Mouse (Mus musculus) forebrain, embryonic 16.5 days (tissue): ENCODE measurements around the gene Prkce. TPM values are rescaled to one million over a fixed set of nuclear protein-coding genes. Genes with fewer than 3 reads are reported as not detected.

ENCODE experiments used
- ATAC-seq: fragments of 200-750 bp; cut with Nextera tagmentation; 2 replicates; pipeline ENCODE4 v1.8.0; 2017; ENCODE audit warnings: mild to moderate bottlenecking, moderate library complexity
- H3K27ac ChIP-seq: fragments of 300-500 bp; sonication (generic); 2 replicates; pipeline ENCODE4 v1.5.1; 2014; ENCODE audit warnings: low read length, control low read depth
- H3K27me3 ChIP-seq: fragments of 300-500 bp; sonication (generic); replicated peaks from 2 replicates; pipeline ENCODE4 v1.6.1; 2014; ENCODE audit warnings: low read length; ENCODE audit not compliant: control insufficient read depth, insufficient read depth
- H3K36me3 ChIP-seq: fragments of 300-500 bp; sonication (generic); 2 replicates; pipeline ENCODE4 v1.6.1; 2014; ENCODE audit not compliant: control insufficient read depth, insufficient read depth
- H3K4me1 ChIP-seq: fragments of 300-500 bp; sonication (generic); replicated peaks from 2 replicates; pipeline ENCODE4 v1.6.1; 2014; ENCODE audit warnings: low read length; ENCODE audit not compliant: control insufficient read depth, insufficient read depth
- H3K4me2 ChIP-seq: fragments of 300-500 bp; sonication (generic); 2 replicates; pipeline ENCODE4 v1.6.1; 2014; ENCODE audit warnings: mild to moderate bottlenecking, low read length, control low read depth
- H3K4me3 ChIP-seq: fragments of 300-500 bp; sonication (generic); replicated peaks from 2 replicates; pipeline ENCODE4 v1.5.1; 2014; ENCODE audit warnings: mild to moderate bottlenecking, low read length, control low read depth
- H3K9ac ChIP-seq: fragments of 300-500 bp; sonication (generic); replicated peaks from 2 replicates; pipeline ENCODE4 v1.6.1; 2014; ENCODE audit warnings: low read depth, low read length, control low read depth
- H3K9me3 ChIP-seq: fragments of 300-500 bp; sonication (generic); 2 replicates; pipeline ENCODE4 v1.6.1; 2016; ENCODE audit warnings: low read length; ENCODE audit not compliant: control insufficient read depth
- WGBS: fragments of 180-500 bp; shearing (Covaris S2); extraction: QIAGEN DNeasy Blood & Tissue Kit; methylation state at CpG from one replicate; pipeline ENCODE4 v1.1.7; 2014; 5-methylcytosine and 5-hydroxymethylcytosine counted together
- polyA plus RNA-seq: library from polyadenylated mRNA; unstranded; fragments of >200 nt; fragmentation: Nextera tagmentation; extraction: Ambion mirVana; gene quantifications from 2 replicates; pipeline ENCODE4 v1.2.1, GENCODE M21; 2015

Prkce gene
- polyA plus RNA-seq, 1 experiment from 2014 or later: 42.9 TPM

GRCm38 (mm10) chr17:86243109-86243527 lies 75.5 kb downstream of the Prkce start:
- 80% methylated on average over 16 of the region's 16 CpGs for WGBS
- peaks cover 3% of the 10 kb centered on the region for H3K4me1 ChIP-seq
- H3K27me3 ChIP-seq: no peaks in the 10 kb centered on the region
- no peaks in the 10 kb centered on the region for H3K36me3 ChIP-seq
- H3K4me3 ChIP-seq: no peak overlapping the region
- no peak overlapping the region for H3K4me2 ChIP-seq
- no peak overlapping the region for H3K27ac ChIP-seq
- ATAC-seq: no peak
- no peaks in the 10 kb centered on the region for H3K9me3 ChIP-seq
- no peak overlapping the region for H3K9ac ChIP-seq

GRCm38 (mm10) chr17:86244397-86244796 lies 76.8 kb downstream of the Prkce start:
- ATAC-seq: no peak
- Histone ChIP-seq H3K4me1 (peaks cover 4% of the 10 kb centered on the region), H3K4me2 (no peak overlapping the region), H3K27me3 (no peaks in the 10 kb centered on the region), H3K9ac (no peak overlapping the region), H3K4me3 (no peak overlapping the region), H3K36me3 (no peaks in the 10 kb centered on the region), H3K27ac (no peak overlapping the region), H3K9me3 (no peaks in the 10 kb centered on the region)
- 94% methylated on average over 5 of the region's 5 CpGs for WGBS

DNA sequence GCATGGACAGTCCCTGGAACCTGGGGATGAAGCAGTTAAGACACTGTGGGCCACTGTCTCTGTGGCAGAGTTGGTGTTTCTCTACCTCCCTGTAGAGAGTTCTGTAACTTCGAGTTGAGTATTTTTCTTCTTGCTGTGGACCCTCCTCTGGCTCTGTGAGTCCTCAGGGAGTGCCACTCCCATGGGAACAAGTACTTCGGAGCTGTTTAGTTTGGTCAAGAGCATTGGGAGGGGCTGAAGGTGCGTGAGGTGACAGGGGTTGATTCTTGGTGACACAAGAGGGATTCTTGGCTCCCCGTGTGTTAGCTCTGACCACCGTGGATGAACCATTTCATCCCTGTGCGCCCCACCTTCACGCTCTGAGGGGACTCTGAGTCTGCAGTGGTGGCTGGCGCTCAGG lies 81.2 kb downstream of the Prkce start:
- no peaks in the 10 kb centered on the region for H3K27me3 ChIP-seq
- no peak overlapping the region for H3K4me2 ChIP-seq
- no peak overlapping the region for H3K9ac ChIP-seq
- no peaks in the 10 kb centered on the region for H3K9me3 ChIP-seq
- H3K4me3 ChIP-seq: no peak overlapping the region
- WGBS: 91% methylated on average over 8 of the region's 8 CpGs
- H3K27ac ChIP-seq: no peak overlapping the region
- H3K4me1 ChIP-seq: peaks cover 27% of the 10 kb centered on the region
- no peaks in the 10 kb centered on the region for H3K36me3 ChIP-seq
- ATAC-seq: no peak

DNA sequence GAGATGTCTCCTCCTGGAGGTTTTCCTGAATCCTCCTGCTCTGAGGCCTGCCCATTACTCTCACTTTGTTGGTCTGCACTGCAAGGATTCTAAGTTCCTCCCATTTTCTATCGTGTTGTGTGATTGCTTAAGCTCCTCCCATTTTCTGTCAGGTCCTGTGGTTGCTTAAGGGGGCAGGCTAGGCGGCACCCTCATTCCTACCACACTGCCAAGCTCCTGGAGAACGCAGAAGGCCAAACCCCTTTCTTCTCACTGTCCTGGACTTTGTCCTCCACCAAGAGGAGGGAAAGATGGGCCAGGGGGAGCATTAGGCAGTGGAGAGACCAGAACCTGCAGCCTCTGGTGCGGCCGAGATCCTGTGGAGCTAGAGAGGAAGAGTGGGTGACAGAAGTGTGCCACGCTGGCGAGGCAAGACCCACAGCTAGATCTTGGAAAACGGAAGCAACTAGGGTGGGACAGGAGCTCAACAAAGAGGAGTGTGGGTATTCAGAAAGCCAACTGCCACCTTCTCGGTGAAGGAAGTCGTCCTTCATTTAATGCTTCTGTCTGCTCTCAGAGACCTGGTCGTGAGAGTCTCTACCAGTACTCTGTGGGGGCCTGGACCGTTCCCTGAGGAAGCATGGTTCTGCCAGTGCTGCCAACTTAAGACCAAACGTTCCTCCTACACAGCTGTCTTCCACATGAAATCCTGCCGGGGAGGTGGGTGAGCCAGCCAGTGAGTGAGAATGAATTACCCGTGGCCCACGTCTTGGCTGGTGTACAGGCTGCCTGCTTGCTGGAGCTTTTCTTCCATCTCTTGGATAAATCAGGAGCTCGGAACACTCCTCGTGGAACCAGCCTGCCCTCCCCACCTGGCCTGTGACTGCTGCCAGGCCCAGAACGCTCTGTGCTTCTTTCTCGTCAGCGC lies 82.2 kb downstream of the Prkce start:
- ATAC-seq: peak; percentile 14; the same call in 1 of the 2 replicates

DNA sequence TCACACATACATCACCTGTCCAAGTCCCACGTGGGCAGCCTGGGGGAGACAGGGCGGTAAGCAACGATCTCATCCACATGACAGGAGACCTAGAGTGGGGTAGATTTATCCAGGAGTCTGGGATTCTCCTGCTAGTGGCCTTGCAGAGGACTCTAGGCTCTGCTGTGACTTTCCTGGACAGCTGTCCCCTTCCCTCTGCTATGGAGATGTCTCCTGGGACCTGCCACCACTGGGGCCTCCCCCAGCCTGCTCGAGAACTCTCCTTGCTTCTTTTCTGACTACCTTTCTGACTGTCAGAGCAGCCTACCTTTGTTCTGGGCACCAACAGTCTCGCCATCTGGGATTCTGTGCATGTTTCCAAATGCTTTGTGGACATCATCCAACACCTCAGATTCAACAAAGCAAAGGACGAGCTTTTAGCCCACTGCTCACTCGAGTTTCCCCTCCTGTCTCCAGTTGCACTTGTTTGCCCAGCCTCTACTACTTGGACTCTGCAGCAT lies 82.9 kb downstream of the Prkce start:
- Histone ChIP-seq H3K9ac (no peak overlapping the region), H3K36me3 (no peaks in the 10 kb centered on the region), H3K27ac (peak overlapping the region; percentile 77), H3K4me2 (no peak overlapping the region), H3K4me1 (peaks cover 33% of the 10 kb centered on the region), H3K27me3 (no peaks in the 10 kb centered on the region), H3K9me3 (peaks cover 4% of the 10 kb centered on the region; the same call in 1 of the 2 replicates), H3K4me3 (no peak overlapping the region)
- 0 out of 2 replicates have a peak, but pooled peaks have one; percentile 17 for ATAC-seq
- 54% methylated on average over 7 of the region's 7 CpGs for WGBS

More for the DNA sequence above, 82.2 kb downstream of the Prkce start:
- Histone ChIP-seq H3K36me3 (no peaks in the 10 kb centered on the region), H3K9me3 (peaks cover 2% of the 10 kb centered on the region; the same call in 1 of the 2 replicates), H3K27ac (peak overlapping the region; percentile 77), H3K4me3 (no peak overlapping the region), H3K4me2 (no peak overlapping the region), H3K9ac (no peak overlapping the region), H3K4me1 (peaks cover 33% of the 10 kb centered on the region), H3K27me3 (no peaks in the 10 kb centered on the region)
- 66% methylated on average over 21 of the region's 21 CpGs for WGBS

DNA sequence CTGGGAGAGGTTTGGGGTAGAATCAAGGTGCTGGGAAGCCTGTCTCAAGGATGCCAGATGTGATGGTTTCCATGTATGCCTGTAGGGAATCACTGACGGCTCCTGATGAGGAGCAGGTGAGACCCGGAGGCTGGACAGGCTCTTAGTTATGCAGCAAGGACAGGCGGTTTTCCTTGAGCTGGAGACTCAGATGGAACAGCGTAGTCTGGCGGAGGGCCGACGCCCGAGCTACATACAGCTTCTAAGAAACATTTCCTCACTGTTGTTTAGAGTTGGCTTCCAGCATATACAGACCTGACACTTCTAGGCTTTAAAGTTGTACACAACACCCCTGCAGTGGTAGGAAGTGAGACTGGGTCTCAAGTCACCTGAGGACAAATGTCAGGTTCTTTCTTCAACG lies 86.3 kb downstream of the Prkce start:
- H3K27ac ChIP-seq: peak overlapping the region; percentile 43
- no peaks in the 10 kb centered on the region for H3K36me3 ChIP-seq
- 0 out of 2 replicates have a peak, but pooled peaks have one; percentile 2 for ATAC-seq

DNA sequence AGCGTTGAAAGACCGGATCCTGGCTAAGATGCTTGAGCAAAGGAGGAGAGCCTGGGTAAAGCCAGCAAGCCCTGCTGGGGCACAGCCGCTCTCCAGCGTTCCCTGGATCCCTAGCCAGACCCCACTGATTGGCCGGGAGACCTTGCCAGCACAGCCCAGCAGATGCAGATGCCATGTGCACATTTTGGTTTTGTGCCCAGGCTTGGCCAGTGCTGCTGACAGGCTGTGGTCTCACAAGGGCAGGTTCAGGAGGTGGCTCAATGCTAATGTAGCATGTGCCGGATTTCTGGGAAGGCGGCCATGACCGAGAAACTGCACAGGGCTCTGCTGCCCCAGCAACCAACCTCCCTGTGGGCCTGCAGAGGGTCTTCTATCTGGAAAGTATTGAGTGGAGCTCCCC lies 86.7 kb downstream of the Prkce start:
- H3K9me3 ChIP-seq: peaks cover 4% of the 10 kb centered on the region; the same call in 1 of the 2 replicates
- H3K4me3 ChIP-seq: no peak overlapping the region
- peak overlapping the region; percentile 48 for H3K27ac ChIP-seq
- ATAC-seq: peak; percentile 91
- peaks cover 29% of the 10 kb centered on the region for H3K4me1 ChIP-seq
- H3K36me3 ChIP-seq: no peaks in the 10 kb centered on the region
- no peak overlapping the region for H3K4me2 ChIP-seq
- no peaks in the 10 kb centered on the region for H3K27me3 ChIP-seq
- 72% methylated on average over 8 of the region's 8 CpGs for WGBS
- H3K9ac ChIP-seq: no peak overlapping the region

More for the DNA sequence above, 86.3 kb downstream of the Prkce start:
- Histone ChIP-seq H3K4me1 (peaks cover 30% of the 10 kb centered on the region), H3K4me3 (no peak overlapping the region), H3K9ac (no peak overlapping the region), H3K9me3 (peaks cover 4% of the 10 kb centered on the region; the same call in 1 of the 2 replicates), H3K4me2 (no peak overlapping the region), H3K27me3 (no peaks in the 10 kb centered on the region)
- 84% methylated on average over 9 of the region's 9 CpGs for WGBS

- ATAC-seq: no peak
- H3K27ac ChIP-seq: no peak overlapping the region
- H3K4me3 ChIP-seq: no peak overlapping the region
- 95% methylated on average over 6 of the region's 6 CpGs for WGBS
- no peak overlapping the region for H3K9ac ChIP-seq
- H3K36me3 ChIP-seq: no peaks in the 10 kb centered on the region
- H3K27me3 ChIP-seq: no peaks in the 10 kb centered on the region
- peaks cover 23% of the 10 kb centered on the region for H3K4me1 ChIP-seq
- H3K9me3 ChIP-seq: peaks cover 4% of the 10 kb centered on the region; the same call in 1 of the 2 replicates
- no peak overlapping the region for H3K4me2 ChIP-seq
Measured at GRCm38 (mm10) chr17:86254978-86255377, 87.4 kb downstream of the Prkce start.

- Histone ChIP-seq H3K4me1 (peaks cover 23% of the 10 kb centered on the region), H3K36me3 (no peaks in the 10 kb centered on the region), H3K4me3 (no peak overlapping the region), H3K9ac (no peak overlapping the region), H3K27ac (no peak overlapping the region), H3K4me2 (no peak overlapping the region), H3K9me3 (peaks cover 4% of the 10 kb centered on the region; the same call in 1 of the 2 replicates), H3K27me3 (no peaks in the 10 kb centered on the region)
- WGBS: 82% methylated on average over 10 of the region's 10 CpGs
- no peak for ATAC-seq
Measured at GRCm38 (mm10) chr17:86256730-86257131, 89.1 kb downstream of the Prkce start.
